Mouse (Mus musculus) intestine, embryonic 16.5 days (tissue): ENCODE measurements around the gene Camsap2. TPM values are rescaled to one million over a fixed set of nuclear protein-coding genes. Genes with fewer than 3 reads are reported as not detected.

Experiments used
- ATAC-seq: fragments of 200-750 bp; cut with Nextera tagmentation; 2 replicates; pipeline ENCODE4 v1.8.0; 2017; ENCODE audit warnings: moderate TSS enrichment, moderate library complexity
- H3K27ac ChIP-seq: fragments of 300-500 bp; sonication (generic); 2 replicates; pipeline ENCODE4 v1.5.1; 2014; ENCODE audit warnings: mild to moderate bottlenecking, low read length
- H3K27me3 ChIP-seq: fragments of 300-500 bp; sonication (generic); replicated peaks from 2 replicates; pipeline ENCODE4 v1.6.1; 2014; ENCODE audit warnings: low read length, control low read depth, mixed read lengths; ENCODE audit not compliant: control insufficient read depth, insufficient read depth
- H3K36me3 ChIP-seq: fragments of 300-500 bp; sonication (generic); 2 replicates; pipeline ENCODE4 v1.6.1; 2014; ENCODE audit warnings: low read length, control low read depth; ENCODE audit not compliant: control insufficient read depth, insufficient read depth
- H3K4me1 ChIP-seq: fragments of 300-500 bp; sonication (generic); 2 replicates; pipeline ENCODE4 v1.6.1; 2014; ENCODE audit warnings: low read length, control low read depth, mixed read lengths; ENCODE audit not compliant: control insufficient read depth, insufficient read depth
- H3K4me2 ChIP-seq: fragments of 300-500 bp; sonication (generic); 2 replicates; pipeline ENCODE4 v1.6.1; 2014; ENCODE audit warnings: low read depth, low read length, control low read depth
- H3K4me3 ChIP-seq: fragments of 300-500 bp; sonication (generic); 2 replicates; pipeline ENCODE4 v1.5.1; 2014; ENCODE audit warnings: mild to moderate bottlenecking, low read length
- H3K9ac ChIP-seq: fragments of 300-500 bp; sonication (generic); 2 replicates; pipeline ENCODE4 v1.6.1; 2014; ENCODE audit warnings: low read depth, low read length
- H3K9me3 ChIP-seq: fragments of 300-500 bp; sonication (generic); 2 replicates; pipeline ENCODE4 v1.6.1; 2016; ENCODE audit warnings: low read length, control low read depth; ENCODE audit not compliant: control insufficient read depth
- WGBS: fragments of 180-500 bp; shearing (Covaris S2); extraction: QIAGEN DNeasy Blood & Tissue Kit; methylation state at CpG from one replicate; pipeline ENCODE4 v1.1.7; 2014; 5-methylcytosine and 5-hydroxymethylcytosine counted together
- polyA plus RNA-seq: library from polyadenylated mRNA; unstranded; fragments of >200 nt; fragmentation: Nextera tagmentation; extraction: Ambion mirVana; gene quantifications from 2 replicates; pipeline ENCODE4 v1.2.1, GENCODE M21; 2015

Gene Camsap2
- polyA plus RNA-seq, 1 experiment from 2014 or later = 3.9 TPM

DNA sequence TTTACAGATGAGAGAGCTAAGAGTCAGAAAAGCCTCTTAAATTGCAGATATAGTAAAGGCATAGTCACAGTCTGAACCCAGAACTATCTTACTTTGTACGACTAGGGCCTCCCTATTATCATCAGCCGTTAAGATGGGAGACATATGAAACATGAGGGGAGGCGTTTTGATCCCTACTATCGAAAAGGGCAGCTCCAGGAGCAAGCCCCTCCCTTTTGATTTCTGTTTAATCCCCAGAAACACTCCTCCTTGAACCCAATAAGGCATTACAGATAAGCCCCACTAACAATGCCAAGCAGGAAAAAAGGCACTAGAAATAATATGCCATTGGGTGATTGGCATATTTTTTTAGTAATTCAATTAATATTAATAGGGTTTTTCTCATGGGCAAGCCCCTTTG is 1.2 kb upstream of the Camsap2 start:
- Histone ChIP-seq H3K4me3 (no peak overlapping the region), H3K27me3 (peaks cover 6% of the 10 kb centered on the region; the same call in 1 of the 2 replicates), H3K9me3 (no peaks in the 10 kb centered on the region), H3K27ac (no peak overlapping the region), H3K36me3 (no peaks in the 10 kb centered on the region), H3K4me2 (no peak overlapping the region), H3K9ac (no peak overlapping the region), H3K4me1 (peaks cover 16% of the 10 kb centered on the region)
- no peak for ATAC-seq
- WGBS = 75% methylated on average over 4 of the region's 4 CpGs

- no peaks in the 10 kb centered on the region for H3K9me3 ChIP-seq
- 0 out of 2 replicates have a peak overlapping the region, but pooled peaks have one; percentile 23 for H3K27ac ChIP-seq
- H3K9ac ChIP-seq = peak overlapping the region; percentile 90
- peaks cover 16% of the 10 kb centered on the region for H3K4me1 ChIP-seq
- no peak for ATAC-seq
- peak overlapping the region; percentile 75 for H3K4me2 ChIP-seq
- H3K27me3 ChIP-seq = peaks cover 6% of the 10 kb centered on the region; the same call in 1 of the 2 replicates
- 6% methylated on average over 12 of the region's 12 CpGs for WGBS
- peak overlapping the region; percentile 90 for H3K4me3 ChIP-seq
- no peaks in the 10 kb centered on the region for H3K36me3 ChIP-seq
These were observed 600 bp upstream of the Camsap2 start for GRCm38 (mm10) chr1:136346373-136347035.

DNA sequence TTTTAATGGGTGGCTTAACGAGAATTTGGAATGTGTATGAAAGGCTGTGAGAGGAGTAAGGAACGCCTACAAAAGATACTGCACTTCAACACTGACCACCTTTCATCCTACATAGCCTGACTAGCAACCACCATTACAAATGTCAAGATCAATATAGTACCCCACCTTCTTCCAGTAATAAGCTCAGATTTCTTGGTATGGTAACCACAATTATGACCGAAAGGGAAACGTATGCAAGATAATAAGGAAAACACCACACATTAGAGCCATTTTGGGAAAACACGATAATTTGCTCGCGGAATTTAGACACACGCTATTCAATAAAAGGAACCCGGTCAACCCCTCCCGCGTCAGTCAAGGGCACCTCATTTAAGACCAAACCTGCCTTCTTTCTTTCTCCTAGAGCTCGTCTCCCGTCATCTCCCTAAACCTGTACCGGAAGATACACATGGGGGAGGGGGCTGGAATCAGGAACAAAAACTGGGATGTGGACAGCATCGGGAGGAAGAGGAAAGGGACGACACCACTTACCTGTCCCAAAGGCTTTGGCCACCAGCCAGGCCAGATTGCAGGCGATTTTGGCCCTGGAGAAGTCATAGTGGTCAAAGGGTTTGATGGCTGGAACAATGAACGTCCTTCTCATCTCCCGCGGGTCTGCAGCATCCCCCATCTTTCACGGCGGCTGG is 993 bp downstream of the Camsap2 start:
- no peak for ATAC-seq
- peak overlapping the region; percentile 90 for H3K9ac ChIP-seq
- H3K4me2 ChIP-seq = peak overlapping the region; percentile 75
- H3K27me3 ChIP-seq = no peaks in the 10 kb centered on the region; the same call in 1 of the 2 replicates
- H3K36me3 ChIP-seq = no peaks in the 10 kb centered on the region
- H3K4me3 ChIP-seq = peak overlapping the region; percentile 90
- H3K4me1 ChIP-seq = peaks cover 16% of the 10 kb centered on the region
- H3K9me3 ChIP-seq = no peaks in the 10 kb centered on the region
- H3K27ac ChIP-seq = peak overlapping the region; percentile 94
- WGBS = 2% methylated on average over 22 of the region's 22 CpGs

DNA sequence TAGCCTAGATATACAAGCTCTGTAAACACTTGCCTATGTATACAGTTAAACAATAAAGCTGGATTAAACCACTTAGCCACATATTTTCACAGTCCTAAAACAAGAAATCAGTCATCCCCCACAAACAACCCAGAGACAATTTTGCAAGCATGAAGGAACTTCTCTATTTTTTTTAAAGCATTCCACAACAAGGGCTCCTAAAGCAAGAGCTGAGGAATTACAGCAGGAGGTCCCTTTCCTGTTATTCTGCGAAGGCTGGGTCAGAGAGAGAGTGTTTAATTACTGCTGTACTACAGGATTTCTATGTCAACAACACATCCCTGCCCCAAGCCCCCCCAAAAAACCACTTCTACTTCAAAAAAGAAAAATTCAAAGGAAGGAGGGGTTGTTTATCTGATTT is 1.6 kb downstream of the Camsap2 start:
- no peaks in the 10 kb centered on the region; the same call in 1 of the 2 replicates for H3K27me3 ChIP-seq
- ATAC-seq = no peak
- H3K9ac ChIP-seq = no peak overlapping the region; the same call in 1 of the 2 replicates
- H3K4me1 ChIP-seq = peaks cover 16% of the 10 kb centered on the region
- H3K4me2 ChIP-seq = peak overlapping the region; percentile 75
- H3K36me3 ChIP-seq = no peaks in the 10 kb centered on the region
- no peak overlapping the region for H3K27ac ChIP-seq
- WGBS = 23% methylated on average over 1 of the region's 1 CpGs
- H3K9me3 ChIP-seq = no peaks in the 10 kb centered on the region
- H3K4me3 ChIP-seq = peak overlapping the region; percentile 90

- no peaks in the 10 kb centered on the region; the same call in 1 of the 2 replicates for H3K27me3 ChIP-seq
- H3K4me2 ChIP-seq = peak overlapping the region; percentile 62
- H3K9ac ChIP-seq = peak overlapping the region; percentile 42
- no peak overlapping the region for H3K27ac ChIP-seq
- peaks cover 16% of the 10 kb centered on the region for H3K4me1 ChIP-seq
- ATAC-seq = no peak
- 38% methylated on average over 7 of the region's 7 CpGs for WGBS
- H3K9me3 ChIP-seq = no peaks in the 10 kb centered on the region
- H3K36me3 ChIP-seq = no peaks in the 10 kb centered on the region
- H3K4me3 ChIP-seq = peak overlapping the region; percentile 39
These were observed 2.2 kb downstream of the Camsap2 start for GRCm38 (mm10) chr1:136343727-136344126.

GRCm38 (mm10) chr1:136340541-136340940 is 5.4 kb downstream of the Camsap2 start:
- no peak overlapping the region for H3K27ac ChIP-seq
- H3K4me2 ChIP-seq = no peak overlapping the region
- ATAC-seq = no peak
- H3K36me3 ChIP-seq = no peaks in the 10 kb centered on the region
- H3K4me1 ChIP-seq = peaks cover 10% of the 10 kb centered on the region; the same call in 1 of the 2 replicates
- WGBS = 90% methylated on average over 3 of the region's 3 CpGs
- no peak overlapping the region for H3K4me3 ChIP-seq
- no peaks in the 10 kb centered on the region for H3K9me3 ChIP-seq
- H3K27me3 ChIP-seq = no peaks in the 10 kb centered on the region
- no peak overlapping the region for H3K9ac ChIP-seq

GRCm38 (mm10) chr1:136334743-136335142 is 11.2 kb downstream of the Camsap2 start:
- Histone ChIP-seq H3K27ac (no peak overlapping the region), H3K4me2 (no peak overlapping the region), H3K9me3 (no peaks in the 10 kb centered on the region), H3K4me3 (no peak overlapping the region), H3K9ac (no peak overlapping the region), H3K4me1 (no peaks in the 10 kb centered on the region), H3K36me3 (no peaks in the 10 kb centered on the region), H3K27me3 (no peaks in the 10 kb centered on the region)
- 86% methylated on average over 10 of the region's 10 CpGs for WGBS
- no peak for ATAC-seq

DNA sequence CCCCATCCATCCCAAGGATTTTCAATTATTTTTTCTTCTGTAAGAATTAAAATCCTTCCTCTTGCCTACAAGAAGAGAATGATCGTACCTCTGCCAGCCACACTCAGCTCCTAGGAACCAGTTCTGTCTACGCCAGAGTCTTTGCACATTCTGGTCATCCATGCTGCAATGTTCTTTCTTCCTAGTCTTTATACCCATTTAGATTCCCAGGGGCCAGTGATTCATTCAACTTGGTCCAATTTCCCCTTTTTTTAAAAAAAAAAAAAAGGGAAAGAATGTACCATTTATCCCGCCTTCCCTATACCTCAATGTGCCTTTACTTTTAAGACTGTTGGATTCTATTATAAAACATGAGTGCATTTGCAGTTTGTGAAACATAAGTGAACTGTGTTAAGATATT is 12.4 kb downstream of the Camsap2 start:
- no peak for ATAC-seq
- no peak overlapping the region for H3K27ac ChIP-seq
- no peak overlapping the region for H3K4me2 ChIP-seq
- no peaks in the 10 kb centered on the region for H3K9me3 ChIP-seq
- peaks cover 3% of the 10 kb centered on the region; the same call in 1 of the 2 replicates for H3K4me1 ChIP-seq
- 91% methylated on average over 3 of the region's 3 CpGs for WGBS
- H3K27me3 ChIP-seq = no peaks in the 10 kb centered on the region
- H3K36me3 ChIP-seq = no peaks in the 10 kb centered on the region
- no peak overlapping the region for H3K9ac ChIP-seq
- H3K4me3 ChIP-seq = no peak overlapping the region

DNA sequence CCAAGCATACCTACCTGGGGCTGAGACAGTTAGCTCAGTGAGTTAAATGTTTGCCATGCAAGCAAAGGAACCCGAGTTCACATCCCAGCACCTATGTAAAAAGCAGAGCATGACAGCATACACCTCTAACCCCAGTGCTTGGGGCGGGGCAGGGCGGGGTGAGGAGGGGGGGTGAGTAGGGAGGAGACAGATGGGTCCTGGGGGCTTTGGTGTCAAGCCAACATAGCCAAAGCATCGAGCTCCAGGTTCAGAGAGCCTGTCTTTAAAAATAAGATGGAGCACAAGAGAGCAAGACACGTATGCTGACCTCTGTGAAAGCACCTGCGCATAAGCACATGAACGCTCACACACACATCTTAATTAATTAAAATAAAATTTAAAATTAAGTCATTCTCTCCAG is 12.8 kb downstream of the Camsap2 start:
- H3K9me3 ChIP-seq = no peaks in the 10 kb centered on the region
- 84% methylated on average over 7 of the region's 7 CpGs for WGBS
- no peaks in the 10 kb centered on the region for H3K36me3 ChIP-seq
- peaks cover 6% of the 10 kb centered on the region; the same call in 1 of the 2 replicates for H3K4me1 ChIP-seq
- H3K9ac ChIP-seq = no peak overlapping the region
- no peak overlapping the region for H3K4me3 ChIP-seq
- H3K27ac ChIP-seq = no peak overlapping the region
- no peaks in the 10 kb centered on the region for H3K27me3 ChIP-seq
- no peak for ATAC-seq
- H3K4me2 ChIP-seq = no peak overlapping the region
